Mouse (Mus musculus) frontal cortex, adult (tissue): ENCODE measurements around the gene Acap1.
A peak's percentile ranks its signal among the peaks of the same experiment; 100 is the strongest.
"Not testable (repeated sequence)": the region's sequence is repeated elsewhere in the genome, so short reads cannot be mapped to it uniquely, and the experiment has no call there.

Source experiments
- ATAC-seq: cut with Nextera tagmentation; 2 replicates; pipeline ENCODE4 v1.9.2; 2017; ENCODE audit warnings: mild to moderate bottlenecking, moderate library complexity, mixed read lengths; ENCODE audit not compliant: low TSS enrichment

Acap1 gene

GRCm38 (mm10) chr11:69921114-69922011 lies 26.0 kb upstream of the Acap1 start, which contains the start of gene Eif5a:
TSS of gene Eif5a (minus strand) at chr11:69921958.
- peak; percentile 93 for ATAC-seq

DNA sequence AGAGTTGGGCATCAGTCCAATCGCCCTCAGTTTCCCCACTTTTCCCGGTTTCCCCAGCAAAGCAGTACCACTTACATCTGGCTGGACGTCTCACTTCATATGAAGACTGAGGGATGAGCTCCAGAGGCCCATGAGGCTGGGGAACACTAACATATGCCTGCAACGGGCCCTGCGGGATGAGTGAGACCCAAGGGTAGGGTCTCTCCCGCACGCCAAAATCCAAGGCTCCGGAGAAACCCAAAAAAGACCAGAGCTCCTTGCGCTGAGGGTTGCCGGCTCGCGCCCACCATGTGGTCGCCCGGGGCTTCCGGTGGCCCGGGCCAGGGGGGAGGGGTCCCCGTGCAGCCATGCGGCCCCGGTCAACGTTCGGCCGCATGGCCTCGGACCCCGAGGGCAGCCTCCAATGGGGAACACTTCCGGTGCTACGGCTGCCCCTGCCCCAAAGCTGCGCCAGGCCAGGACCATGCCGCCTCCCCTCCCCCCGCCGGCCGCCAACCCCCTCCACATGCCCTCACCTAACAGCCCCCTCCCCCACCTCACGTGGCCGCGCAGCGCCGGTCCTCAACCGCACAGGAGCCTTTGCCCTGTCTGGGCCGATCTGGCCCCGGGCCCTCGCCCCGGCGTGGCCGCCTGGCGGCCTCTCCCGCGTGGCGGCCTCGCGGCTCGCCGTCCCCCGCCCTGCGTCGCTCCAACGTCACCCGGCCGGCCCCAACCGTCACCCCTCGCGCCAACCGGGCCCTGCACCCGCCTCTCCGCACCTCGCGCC lies 25.1 kb upstream of the Acap1 start:
- 0 out of 2 replicates have a peak, but pooled peaks have one; percentile 11 for ATAC-seq

DNA sequence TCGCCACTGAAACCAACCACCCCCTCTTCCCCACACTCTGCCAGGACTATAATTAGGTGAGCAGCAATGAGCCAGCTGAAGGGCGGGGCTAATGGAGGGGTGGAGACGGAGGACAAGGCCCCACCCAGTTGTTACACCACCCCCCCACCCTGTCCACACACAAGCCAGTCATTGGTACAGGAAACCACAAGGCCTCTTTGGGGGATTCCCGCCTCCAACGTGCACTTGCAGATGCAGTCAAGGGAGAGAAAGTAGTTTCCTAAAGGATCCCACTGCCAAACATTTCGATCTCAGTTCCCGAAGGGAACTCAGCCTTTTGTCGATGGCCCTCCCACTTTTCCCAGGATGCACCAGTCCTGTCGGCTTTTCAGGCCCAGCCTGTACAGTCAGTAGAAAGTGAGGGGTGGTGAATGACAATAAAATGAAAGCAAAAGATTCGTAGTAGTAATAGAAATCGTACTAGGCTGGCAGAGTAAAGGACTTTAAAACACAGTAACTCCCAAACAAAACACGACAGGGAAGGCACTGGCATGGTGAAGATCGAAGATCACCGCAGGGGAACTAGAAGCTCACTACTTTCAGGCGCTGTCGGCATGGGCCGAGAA lies 24.4 kb upstream of the Acap1 start:
- ATAC-seq = no peak

DNA sequence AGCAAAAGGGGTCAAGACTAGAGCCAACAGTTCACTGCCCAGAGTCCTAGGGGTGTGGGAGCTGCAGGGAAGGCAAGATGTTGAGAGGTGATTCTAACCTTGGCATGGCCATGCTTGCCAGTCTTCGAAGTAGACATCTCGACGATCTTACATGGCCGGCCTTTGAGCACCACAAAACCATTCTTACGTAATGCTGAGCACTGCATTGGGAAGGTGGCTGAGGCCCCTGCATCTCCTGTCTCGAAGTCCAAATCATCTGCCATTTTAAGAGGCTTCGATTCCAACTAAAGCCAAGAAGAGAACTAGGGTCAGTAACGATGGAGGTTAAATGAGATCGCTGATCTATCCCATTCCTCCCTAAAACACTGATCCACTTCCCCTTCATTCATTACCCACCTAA lies 23.7 kb upstream of the Acap1 start:
- ATAC-seq = no peak

DNA sequence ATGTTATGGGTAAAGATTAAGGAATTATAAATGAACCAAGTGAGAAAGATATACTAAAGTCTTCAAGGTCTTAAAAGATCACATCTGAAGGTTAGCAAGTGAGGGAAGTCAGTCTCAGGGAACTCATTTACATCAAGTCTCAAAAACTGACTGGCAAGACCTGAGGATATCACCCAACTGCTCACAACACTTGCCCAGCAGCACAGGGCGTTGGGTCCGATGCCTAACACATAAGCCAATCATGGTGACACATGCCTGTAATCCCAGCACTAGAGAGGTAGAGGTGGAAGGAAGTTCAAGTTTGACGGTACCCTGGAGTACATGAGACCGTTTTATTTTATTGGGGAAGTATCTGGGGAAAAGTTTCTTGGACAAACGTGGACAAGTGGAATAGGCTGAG lies 22.8 kb upstream of the Acap1 start:
- no peak for ATAC-seq

- ATAC-seq = no peak
These were observed 22.1 kb upstream of the Acap1 start for GRCm38 (mm10) chr11:69917379-69917948.

DNA sequence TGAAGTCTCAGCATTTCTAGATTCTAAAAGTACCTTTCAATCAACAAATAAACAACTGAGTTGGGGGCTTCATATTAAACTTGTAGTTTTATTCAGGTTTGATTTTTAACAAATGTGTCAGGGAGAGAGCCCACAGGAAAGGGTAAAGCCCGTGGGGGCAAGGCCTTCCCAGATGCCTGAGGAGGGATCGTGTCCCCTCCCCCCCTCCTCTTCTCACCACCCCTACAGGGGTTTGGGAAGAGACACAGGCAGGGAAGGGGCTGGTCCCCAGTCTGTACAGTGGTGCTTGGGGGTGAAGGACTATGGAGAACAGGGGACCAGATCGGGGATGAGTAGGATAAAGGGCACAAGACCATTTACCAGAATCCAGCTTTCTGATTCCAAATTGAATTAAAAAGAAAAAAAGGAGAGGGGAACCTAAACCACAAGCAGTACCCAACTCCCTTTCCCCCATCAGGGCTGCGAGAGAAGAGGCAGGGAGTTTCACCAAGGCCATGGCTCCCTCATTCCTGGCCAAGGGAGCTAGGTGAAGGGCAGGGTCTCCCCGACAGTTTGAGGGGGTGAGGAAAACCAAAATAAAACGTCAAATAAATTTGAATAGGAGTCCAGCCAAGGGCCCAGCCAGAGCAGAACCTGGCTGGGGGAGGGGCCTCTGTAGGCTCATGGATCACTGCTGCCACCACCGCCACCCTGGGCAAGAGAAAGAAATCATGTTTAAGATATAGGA lies 21.5 kb upstream of the Acap1 start:
- not testable (repeated sequence) for ATAC-seq

- no peak for ATAC-seq
These were observed 20.6 kb upstream of the Acap1 start for GRCm38 (mm10) chr11:69915667-69916627.

DNA sequence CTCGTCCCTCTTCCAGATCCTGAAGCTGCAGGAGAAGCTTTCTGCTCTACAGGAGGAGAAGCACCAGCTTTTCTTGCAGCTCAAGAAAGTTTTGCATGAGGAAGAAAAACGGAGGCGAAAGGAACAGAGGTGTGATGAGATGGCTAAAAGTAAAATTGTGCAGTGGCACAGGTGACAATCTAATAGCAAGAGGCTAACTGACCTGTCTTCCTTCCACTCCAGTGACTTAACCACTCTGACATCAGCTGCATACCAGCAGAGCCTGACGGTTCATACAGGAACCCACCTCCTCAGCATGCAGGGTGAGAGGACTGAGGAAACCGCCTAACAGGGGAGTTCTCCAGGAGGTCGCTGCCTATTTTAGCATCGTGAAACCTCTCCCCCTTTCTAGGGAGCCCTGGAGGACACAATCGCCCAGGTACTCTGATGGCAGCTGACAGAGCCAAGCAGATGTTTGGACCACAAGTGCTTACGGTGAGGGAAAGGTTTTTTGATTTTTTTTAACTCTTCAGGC lies 19.6 kb upstream of the Acap1 start:
- no peak for ATAC-seq

DNA sequence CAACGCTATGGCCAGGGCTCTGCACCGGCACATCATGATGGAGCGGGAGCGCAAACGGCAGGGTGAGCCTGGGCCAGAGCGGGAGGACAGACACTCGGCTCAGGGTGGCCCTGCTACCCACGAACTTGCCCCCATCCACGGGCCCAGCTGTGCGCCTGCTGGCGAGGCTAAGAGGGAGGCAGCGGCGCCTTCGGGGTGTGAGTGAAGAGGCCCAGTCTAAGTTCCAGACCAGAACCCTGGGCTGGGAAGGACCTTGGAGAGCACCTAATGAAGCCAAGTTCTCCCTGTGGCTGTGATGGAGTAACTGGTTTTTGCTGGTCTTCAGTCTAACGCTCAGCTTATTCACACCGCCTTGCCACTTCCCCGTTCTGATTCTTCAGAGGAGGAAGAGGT lies 19.0 kb upstream of the Acap1 start:
- no peak for ATAC-seq

DNA sequence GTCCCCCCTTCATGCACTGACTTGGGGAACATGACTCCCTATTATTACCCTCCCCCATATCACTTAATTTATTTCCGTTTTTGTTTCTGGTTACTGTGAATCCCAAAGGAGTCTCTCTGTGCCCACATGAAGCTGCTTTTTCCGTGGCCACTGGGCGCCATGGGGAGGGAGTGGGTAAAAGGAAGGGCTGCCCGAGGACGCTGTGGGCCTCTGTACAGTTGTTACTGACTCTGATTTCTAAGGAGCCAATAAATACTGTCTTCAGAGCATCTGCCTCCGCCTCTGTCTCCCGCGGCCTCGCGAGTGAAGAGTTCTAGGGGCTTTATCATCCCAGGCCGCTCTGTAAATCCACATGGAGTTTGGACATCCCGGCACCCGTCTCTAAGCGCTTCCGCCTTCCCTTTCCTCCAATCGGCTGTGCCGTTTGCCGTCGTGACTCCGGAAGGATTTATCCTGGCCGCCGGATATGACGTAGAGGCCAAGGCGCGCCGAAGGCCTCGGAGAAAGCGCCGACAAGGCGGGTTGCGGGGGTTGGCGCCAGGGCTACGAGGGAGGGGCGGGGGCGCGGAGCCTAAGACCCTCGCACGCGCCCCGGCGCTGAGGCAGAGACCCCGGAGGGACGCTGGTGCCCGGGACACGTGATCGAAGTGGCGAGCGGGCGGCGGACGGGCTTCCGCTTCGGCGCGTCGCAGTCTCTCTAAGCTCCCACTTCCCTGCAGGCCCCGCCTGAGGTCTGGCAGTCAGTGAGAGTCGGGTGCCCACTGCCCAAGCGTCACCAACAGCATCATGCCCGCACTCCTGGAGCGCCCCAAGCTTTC lies 18.4 kb upstream of the Acap1 start, which contains the start of gene Gps2:
Gene Gps2, plus strand, starts transcription at position 335 of the 818 bp plus-strand sequence.
- ATAC-seq = peak; percentile 91

- no peak for ATAC-seq
These were observed 17.6 kb upstream of the Acap1 start for GRCm38 (mm10) chr11:69912716-69913530.

DNA sequence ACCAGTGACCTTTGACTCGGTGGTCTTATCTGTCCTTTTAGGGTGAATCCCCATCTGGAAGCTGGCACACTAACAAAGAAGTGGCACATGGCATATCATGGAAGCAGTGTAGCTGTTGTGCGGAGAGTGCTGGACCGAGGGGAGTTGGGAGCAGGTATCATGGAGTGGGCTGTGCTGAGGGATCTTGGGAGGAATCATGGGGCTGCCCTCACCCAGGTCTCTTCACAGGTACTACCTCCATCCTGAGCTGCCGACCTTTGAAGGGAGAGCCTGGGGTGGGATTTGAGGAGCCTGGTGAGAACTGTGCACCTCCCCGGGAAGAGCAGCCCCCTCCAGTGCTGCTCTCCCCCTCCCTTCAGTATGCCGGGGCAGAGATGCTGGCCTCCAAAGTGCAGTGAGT lies 16.4 kb upstream of the Acap1 start:
- ATAC-seq = no peak

- no peak for ATAC-seq
These were observed 15.6 kb upstream of the Acap1 start for GRCm38 (mm10) chr11:69910781-69911560.

GRCm38 (mm10) chr11:69910177-69910576 lies 14.8 kb upstream of the Acap1 start:
- no peak for ATAC-seq

DNA sequence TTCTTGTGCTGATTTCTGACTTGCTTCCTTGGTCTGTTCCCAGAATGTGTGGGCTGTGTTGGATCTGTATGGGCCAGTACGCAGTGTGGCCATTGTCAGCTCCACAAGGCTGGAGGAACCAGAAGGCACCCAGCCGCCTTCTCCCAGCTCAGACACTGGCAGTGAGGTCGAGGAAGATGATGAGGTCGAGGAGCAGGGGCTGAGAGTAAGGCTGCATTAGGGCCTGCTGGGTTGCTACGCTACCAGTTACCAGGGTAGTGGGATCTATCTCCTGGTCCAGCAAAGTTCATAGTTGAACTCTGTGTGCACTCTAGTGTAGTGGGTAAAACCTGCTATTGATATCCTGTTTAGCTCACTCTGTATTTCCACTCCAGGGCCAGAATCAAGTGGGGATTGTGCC lies 13.8 kb upstream of the Acap1 start:
- no peak for ATAC-seq

DNA sequence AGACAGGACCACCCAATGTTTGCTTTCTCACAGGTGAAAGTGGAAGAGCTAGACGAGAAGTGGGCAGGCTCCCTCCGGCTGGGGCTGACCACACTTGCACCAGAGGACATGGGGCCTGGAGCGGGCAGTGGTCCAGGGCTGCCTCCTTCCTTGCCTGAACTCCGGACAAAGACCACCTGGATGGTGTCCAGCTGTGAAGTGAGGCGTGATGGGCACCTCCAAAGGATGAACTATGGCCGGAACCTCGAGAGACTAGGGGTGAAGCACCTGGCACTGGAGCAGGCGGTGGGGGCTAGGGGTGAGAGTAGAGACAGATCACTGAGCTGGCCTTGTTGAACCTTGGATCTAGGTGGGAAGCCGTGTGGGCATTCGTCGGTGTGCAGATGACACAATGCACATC lies 13.3 kb upstream of the Acap1 start:
- no peak for ATAC-seq
